Mouse (Mus musculus) cerebellum, postnatal 10 days (tissue): ENCODE results near the gene Hnrnpab.

Experiments used
- DNase-seq, 2 experiments: peaks; one replicate each; pipeline ENCODE4 v3.0.0; 2021; ENCODE audit warnings: mixed read lengths in 2 of 2

Hnrnpab gene

DNA sequence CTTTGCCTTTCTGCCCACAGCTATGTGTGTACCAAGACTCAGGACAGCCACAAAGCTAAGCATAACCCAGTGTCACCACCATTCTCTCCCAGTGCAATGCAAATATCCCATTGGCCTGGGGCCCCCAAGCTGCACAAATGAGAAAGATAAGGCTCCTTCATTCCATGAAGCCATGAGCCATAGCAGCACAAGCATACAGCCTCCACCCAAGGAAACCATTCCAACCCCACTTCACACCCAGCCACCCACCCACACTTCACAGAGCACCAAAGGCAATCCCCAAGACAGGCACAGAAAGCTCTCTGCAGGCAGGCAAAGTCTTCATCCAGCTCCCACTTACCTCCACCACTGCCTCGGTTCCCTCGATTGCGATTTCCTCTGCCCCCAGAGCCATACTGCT lies 4.4 kb downstream of the Hnrnpab start:
- DNase-seq, result no peak

- no peak for DNase-seq
These were observed 9.1 kb downstream of the Hnrnpab start for GRCm38 (mm10) chr11:51597553-51597952.

GRCm38 (mm10) chr11:51595459-51596083 lies 11.1 kb downstream of the Hnrnpab start:
- DNase-seq, result no peak

- DNase-seq, result no peak
These were observed 11.8 kb downstream of the Hnrnpab start for GRCm38 (mm10) chr11:51594715-51595350.

DNA sequence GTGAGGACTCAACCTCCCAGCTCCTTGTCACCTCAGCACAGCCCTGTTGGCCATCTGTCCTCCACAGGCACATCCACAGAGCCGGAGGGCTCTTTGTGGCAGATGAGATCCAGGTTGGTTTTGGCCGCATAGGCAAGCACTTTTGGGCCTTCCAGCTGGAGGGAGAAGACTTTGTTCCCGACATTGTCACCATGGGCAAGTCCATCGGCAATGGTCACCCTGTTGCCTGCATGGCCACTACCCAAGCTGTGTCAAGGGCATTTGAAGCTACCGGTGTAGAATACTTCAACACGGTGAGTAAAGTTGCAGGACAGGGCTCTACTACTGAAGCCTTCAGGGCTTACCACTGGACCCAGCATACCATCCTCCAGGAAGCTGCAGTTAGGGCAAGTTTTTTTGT lies 12.8 kb downstream of the Hnrnpab start:
- DNase-seq, result no peak

DNA sequence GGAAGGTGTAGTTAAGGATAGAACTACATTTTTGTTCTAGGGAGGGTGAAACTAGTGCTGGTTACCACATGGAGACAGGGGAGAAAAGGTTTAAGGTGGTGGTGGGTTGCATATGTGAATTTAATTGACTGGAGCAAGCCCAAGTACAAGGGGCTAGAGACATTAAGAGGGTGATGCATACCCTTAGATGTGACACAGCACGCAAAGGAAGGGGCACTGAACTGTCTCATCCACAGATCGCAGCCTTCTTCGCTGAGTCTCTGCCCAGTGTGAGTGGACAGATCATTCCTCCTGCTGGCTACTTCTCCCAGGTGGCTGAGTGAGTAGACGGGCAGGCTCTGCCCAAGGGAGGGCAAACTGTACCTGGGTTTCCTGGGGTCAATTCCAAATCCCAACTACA lies 13.3 kb downstream of the Hnrnpab start:
- DNase-seq, result no peak

GRCm38 (mm10) chr11:51591915-51592314 lies 14.7 kb downstream of the Hnrnpab start:
- DNase-seq, result no peak

DNA sequence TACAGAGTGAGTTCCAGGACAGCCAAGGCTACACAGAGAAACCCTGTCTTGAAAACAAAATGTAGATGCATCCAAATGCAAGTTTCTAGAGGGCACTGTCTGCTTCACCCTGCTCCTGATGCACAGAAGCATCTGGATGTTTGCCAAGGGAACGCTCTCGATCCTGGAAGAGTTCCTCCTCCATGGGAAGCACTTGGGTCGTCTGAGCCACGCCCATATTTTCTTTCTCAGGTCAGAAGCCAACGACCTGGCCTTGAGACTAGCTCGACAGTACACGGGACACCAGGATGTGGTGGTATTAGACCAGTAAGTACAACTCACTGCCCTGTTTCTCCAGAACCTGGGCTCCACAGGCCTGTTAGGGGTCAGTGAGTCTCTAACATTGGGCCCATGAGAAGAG lies 15.5 kb downstream of the Hnrnpab start:
- peak in 1 of 2 experiments; percentile 34 for DNase-seq

- no peak for DNase-seq
These were observed 16.6 kb downstream of the Hnrnpab start for GRCm38 (mm10) chr11:51590002-51590401.

GRCm38 (mm10) chr11:51588833-51589232 lies 17.8 kb downstream of the Hnrnpab start:
- no peak for DNase-seq

DNA sequence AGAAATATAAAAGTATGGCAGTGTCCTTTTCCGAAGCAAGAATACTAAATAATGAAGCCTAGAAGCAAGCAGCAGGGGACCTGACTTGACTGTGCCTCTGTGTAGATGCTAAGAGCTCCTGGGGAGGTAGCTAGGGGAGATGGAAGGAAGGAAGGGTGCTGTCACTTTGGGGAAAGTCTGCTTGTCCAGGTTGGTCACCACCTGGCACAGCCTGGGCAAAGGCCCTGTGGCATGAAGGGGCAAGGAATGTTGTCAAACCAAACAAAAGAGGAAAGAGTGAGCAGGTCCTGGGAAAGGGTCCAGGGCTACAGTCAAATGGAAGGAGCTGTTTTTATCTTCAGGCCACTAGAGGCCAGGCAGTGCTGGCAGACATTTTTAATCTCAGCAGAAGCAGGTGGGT lies 19.6 kb downstream of the Hnrnpab start:
- no peak for DNase-seq

DNA sequence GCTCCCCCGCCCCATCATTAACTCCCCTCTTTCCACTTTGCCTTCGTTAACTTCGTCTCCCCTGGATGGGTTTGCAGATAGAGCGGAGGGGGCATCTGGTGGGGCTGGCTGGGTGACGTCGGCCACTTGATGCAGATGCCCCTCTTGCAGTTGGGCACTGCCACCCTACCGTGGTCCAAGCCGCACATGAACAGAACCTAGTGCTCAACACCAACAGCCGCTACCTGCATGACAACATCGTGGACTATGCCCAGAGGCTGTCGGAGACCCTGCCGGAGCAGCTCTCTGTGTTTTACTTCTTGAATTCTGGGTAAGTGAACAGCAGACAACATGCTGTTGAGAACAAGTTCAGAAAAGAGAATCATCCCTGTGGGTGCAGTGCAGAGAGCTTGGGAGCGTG lies 20.2 kb downstream of the Hnrnpab start:
- DNase-seq, result no peak

- DNase-seq, result no peak
These were observed 20.9 kb downstream of the Hnrnpab start for GRCm38 (mm10) chr11:51585608-51586252.

DNA sequence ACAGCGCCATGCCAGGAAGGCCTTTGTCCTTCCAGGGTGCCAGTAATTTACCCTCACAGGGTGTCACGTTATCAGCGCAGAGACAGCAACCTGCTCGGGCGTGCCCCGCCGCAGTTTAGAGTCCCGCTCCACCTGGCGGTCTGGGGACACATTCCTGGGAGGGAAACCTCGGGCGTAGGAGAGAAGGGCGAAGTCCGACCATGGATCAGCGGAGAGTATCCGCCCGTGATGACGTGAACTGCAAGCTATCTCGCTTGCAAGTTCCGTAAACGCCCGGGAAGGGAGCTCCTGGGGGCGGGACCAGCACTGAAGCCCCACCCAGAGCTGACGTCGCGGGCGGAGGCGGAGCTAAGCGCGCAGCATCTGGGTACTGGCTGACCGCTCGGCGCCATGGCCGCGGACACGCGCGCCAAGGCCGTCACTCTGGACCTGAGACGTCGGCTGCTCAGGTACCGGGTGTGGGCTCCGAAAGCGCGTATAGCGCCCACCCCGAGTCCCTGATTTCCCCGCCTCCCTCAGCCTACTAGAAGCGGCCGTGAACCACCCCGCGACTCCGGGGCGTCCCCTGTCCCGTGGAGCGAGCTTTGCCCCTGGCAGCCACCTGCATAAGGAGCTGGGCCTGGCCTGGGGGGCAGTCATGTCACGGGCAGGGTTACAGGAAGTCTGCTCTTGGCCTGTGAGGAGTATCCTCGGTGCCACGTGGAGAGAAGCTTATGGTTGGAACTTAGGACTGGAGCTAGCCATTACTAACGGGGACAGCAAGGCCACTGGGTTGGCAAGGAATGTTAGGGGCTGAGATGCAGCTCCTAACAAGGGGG lies 22.0 kb downstream of the Hnrnpab start, which contains the start of gene Phykpl:
Gene Phykpl (plus strand): TSS at position 327 of the 818 bp plus-strand sequence.
- peak; percentile 98 to 99 for DNase-seq

- DNase-seq, result peak in 1 of 2 experiments; percentile 34
These were observed 22.6 kb downstream of the Hnrnpab start for GRCm38 (mm10) chr11:51584057-51584430.

GRCm38 (mm10) chr11:51582713-51583112 lies 23.9 kb downstream of the Hnrnpab start:
- peak; percentile 89 for DNase-seq

DNA sequence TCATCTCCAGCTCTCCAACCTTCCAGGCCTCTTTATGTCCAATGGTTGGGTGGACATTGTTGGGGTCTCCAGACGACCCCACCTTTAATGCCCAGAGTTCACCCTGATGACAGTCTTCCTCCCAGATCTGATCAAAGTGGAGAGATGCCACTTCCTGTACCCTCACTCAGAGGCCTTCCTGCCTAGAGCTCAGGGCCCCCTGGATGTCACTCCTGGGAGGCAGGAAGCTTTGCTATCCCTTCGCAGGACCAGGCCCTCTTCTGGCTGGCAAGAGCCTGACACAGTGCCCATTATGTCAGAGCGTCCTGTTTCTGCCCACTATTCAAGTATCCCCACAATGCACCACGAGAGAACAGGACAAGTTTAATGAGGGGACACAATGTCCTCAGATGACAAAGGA lies 27.6 kb downstream of the Hnrnpab start:
- DNase-seq, result no peak

DNA sequence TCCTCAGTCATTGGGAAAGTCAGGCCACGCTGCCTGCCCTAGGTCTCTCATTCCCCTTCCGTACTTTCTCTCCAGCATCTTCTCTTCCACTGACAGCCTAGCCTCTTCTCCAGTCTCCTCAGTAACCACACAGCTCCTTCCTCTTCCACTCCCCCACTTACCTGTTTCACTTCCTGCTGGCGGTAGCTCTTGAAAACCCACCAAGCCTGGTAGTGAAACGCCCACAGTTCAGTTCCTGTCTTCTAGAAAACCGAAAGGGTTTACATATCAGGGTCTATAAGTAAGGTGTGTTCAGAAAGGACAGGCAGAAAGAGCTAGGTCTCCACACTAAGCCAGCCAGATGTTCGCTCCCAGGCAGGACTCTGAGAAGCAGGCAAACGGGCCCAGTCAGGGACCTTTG lies 29.1 kb downstream of the Hnrnpab start:
- DNase-seq, result no peak

DNA sequence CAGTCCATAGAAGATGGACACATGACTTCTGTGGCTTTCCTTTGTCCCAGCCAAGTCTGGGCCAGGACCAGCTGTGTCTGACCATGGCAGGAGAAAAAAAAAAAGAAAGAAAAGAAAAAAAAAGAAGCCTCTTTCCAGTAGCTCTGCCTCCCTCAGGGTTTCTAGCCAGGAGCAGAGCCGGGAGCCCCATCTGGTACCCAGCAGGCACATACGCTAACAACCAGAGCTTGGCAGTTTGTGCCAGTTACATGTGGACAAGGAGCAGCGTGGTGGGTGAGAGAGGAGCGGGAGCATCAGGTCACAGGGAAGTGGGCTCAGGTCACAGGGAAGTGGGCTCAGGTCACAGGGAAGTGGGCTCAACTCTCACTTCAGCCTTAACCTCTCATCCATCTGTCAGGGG lies 30.2 kb downstream of the Hnrnpab start:
- peak; percentile 63 to 77 for DNase-seq

GRCm38 (mm10) chr11:51568801-51569200 lies 37.8 kb downstream of the Hnrnpab start:
- DNase-seq, result no peak

- no peak for DNase-seq
These were observed 40.7 kb downstream of the Hnrnpab start for GRCm38 (mm10) chr11:51565951-51566350.

GRCm38 (mm10) chr11:51565062-51565461 lies 41.6 kb downstream of the Hnrnpab start:
- no peak for DNase-seq

GRCm38 (mm10) chr11:51563276-51563675 lies 43.4 kb downstream of the Hnrnpab start:
- DNase-seq, result no peak
